13 mouse cellular contexts compared by ENCODE assay signal in the genomic region with DNA sequence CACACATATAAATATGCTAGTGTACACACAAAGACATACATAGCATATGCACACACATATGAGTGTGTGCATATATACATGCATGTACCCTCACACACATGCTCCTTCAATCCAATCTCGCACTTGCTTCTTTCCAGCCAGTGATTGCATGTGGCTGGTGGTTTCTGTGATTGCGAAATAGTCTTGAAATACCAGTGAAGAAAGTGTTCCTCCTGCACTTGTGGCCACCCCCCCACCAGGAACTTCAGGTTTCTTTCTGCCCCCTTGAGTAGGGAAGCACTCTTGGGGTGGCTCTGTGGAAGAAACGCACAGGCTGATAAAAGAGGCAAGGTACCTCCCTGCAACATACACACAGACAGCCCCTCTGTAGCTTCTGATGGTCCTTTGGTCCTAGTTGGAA.
DNase-seq lines count a peak whose midpoint lies in the region; ATAC-seq and TF ChIP-seq lines count a peak whose summit lies in the region.
"Had no signal": no experiment of that assay in that cellular context is flagged by ENCODE, and none has a peak within 500 bp of the region (broad histone marks: within the 10 kb centered on the region; RNA-seq: fewer than 3 reads in every experiment).

No protein-coding gene starts in this region.

- no peaks in the 10 kb centered on the region for H3K36me3 ChIP-seq in hindbrain, postnatal 0 days (ENCODE audit: insufficient read depth, low read length)
- H3K36me3 ChIP-seq: midbrain, embryonic 12.5 days had no signal

- TF ChIP-seq CTCF in hindbrain, postnatal 0 days (IDR thresholded peaks at IDR 0.05; ENCODE audit: low read depth): no peak

- H3K4me3 ChIP-seq in hindbrain, postnatal 0 days (ENCODE audit: low read length): no peak overlapping the region
- H3K4me3 ChIP-seq: midbrain, embryonic 12.5 days had no signal

- no peak overlapping the region for H3K27ac ChIP-seq in hindbrain, postnatal 0 days
- H3K27ac ChIP-seq: midbrain, embryonic 12.5 days had no signal

- ATAC-seq in common myeloid progenitor, adult 5-6 weeks (replicated peaks; ENCODE audit: low read depth, poor library complexity, severe bottlenecking): peak; percentile 67
- ATAC-seq in hindbrain, postnatal 0 days: no peak
- ATAC-seq: inflammation-experienced regulatory T-cells, adult 6 months had no signal

- H3K27me3 ChIP-seq in hindbrain, postnatal 0 days (ENCODE audit: insufficient read depth, low read length): no peaks in the 10 kb centered on the region
- H3K27me3 ChIP-seq: midbrain, embryonic 12.5 days had no signal

- H3K9ac ChIP-seq in hindbrain, postnatal 0 days (replicated peaks; ENCODE audit: low read length): no peak overlapping the region
- H3K9ac ChIP-seq: midbrain, embryonic 12.5 days had no signal

- no peak overlapping the region for H3K4me2 ChIP-seq in hindbrain, postnatal 0 days (ENCODE audit: low read depth, low read length)
- H3K4me2 ChIP-seq: midbrain, embryonic 12.5 days had no signal

- 95% methylated on average over 3 of the region's 3 CpGs for WGBS in hindbrain, postnatal 0 days

- H3K9me3 ChIP-seq in hindbrain, postnatal 0 days (ENCODE audit: low read length): no peaks in the 10 kb centered on the region
- H3K9me3 ChIP-seq: midbrain, embryonic 12.5 days had no signal

- DNase-seq in adrenal gland, postnatal 36 days: peak; percentile 5 to 10
- no peak for DNase-seq in adrenal gland, postnatal 14 days
- peak; percentile 19 for DNase-seq in 3134 (ENCODE audit: extremely low read depth, insufficient read length, low spot score)
- peak; percentile 75 for DNase-seq in lung, postnatal 36 days
- no peak for DNase-seq in gastrocnemius, adult 18-20 months (ENCODE audit: low spot score)
- no peak for DNase-seq in hindbrain, postnatal 0 days (ENCODE audit: low spot score)
- no peak for DNase-seq in left cerebral cortex, adult 8-10 months (ENCODE audit: low spot score in 2 of 2)
- DNase-seq: cerebellum, adult 18-20 months; embryo, embryonic 11 days; right cerebral cortex, adult 18-20 months had no signal

- no peaks in the 10 kb centered on the region for H3K4me1 ChIP-seq in hindbrain, postnatal 0 days (ENCODE audit: insufficient read depth, low read length)
- H3K4me1 ChIP-seq: midbrain, embryonic 12.5 days had no signal

Comparison
In these comparisons a context has a peak if more than half of its experiments do, and no peak if none do; other contexts are left out.
1. DNase-seq: peak in adrenal gland, postnatal 36 days (2 of 2), 3134 (single experiment) and lung, postnatal 36 days (single experiment); none in adrenal gland, postnatal 14 days (single experiment), gastrocnemius, adult 18-20 months (single experiment), hindbrain, postnatal 0 days (single experiment) and left cerebral cortex, adult 8-10 months (0 of 2).